Mouse (Mus musculus): Measurements from ENCODE around the gene Zbtb34. TPM values are rescaled to one million over a fixed set of nuclear protein-coding genes. Genes with fewer than 3 reads are reported as not detected.

Zbtb34 gene
- polyA plus RNA-seq (2015; fragmentation: Nextera tagmentation; extraction: Ambion mirVana), result 6.5 and 7.1 TPM in 2 replicates

- Histone ChIP-seq H3K9me3 (no peaks in the 10 kb centered on the region), H3K4me1 (peaks cover 26% of the 10 kb centered on the region), H3K4me3 (peak within 1 kb of the TSS; percentile 95), H3K9ac (peak within 1 kb of the TSS; percentile 88), H3K4me2 (peak within 1 kb of the TSS; percentile 81), H3K27ac (peak within 1 kb of the TSS; percentile 79), H3K27me3 (no peaks in the 10 kb centered on the region), H3K36me3 (peaks cover 13% of the 10 kb centered on the region)
- under 1% methylated on average over 93 of the region's 102 CpGs for WGBS
- peak; percentile 64; the same call in 1 of the 2 replicates for ATAC-seq (ENCODE audit: insufficient number of reproducible peaks, low FRiP score, low TSS enrichment, low read depth)
Measured at GRCm38 (mm10) chr2:33430771-33431699, at the start of gene Zbtb34. TSS of gene Zbtb34 (minus strand) at chr2:33431324.

GRCm38 (mm10) chr2:33477961-33478755 is 47.0 kb upstream of the Zbtb34 start:
- no peak overlapping the region for H3K4me3 ChIP-seq
- no peaks in the 10 kb centered on the region for H3K36me3 ChIP-seq
- no peak for ATAC-seq (ENCODE audit: insufficient number of reproducible peaks, low FRiP score, low TSS enrichment, low read depth)
- no peaks in the 10 kb centered on the region for H3K9me3 ChIP-seq
- no peak overlapping the region for H3K4me2 ChIP-seq
- H3K27ac ChIP-seq, result no peak overlapping the region
- H3K27me3 ChIP-seq, result no peaks in the 10 kb centered on the region
- no peaks in the 10 kb centered on the region for H3K4me1 ChIP-seq
- WGBS, result 92% methylated on average over 10 of the region's 10 CpGs
- no peak overlapping the region for H3K9ac ChIP-seq

- Histone ChIP-seq H3K4me3 (no peak overlapping the region), H3K27ac (no peak overlapping the region), H3K4me2 (no peak overlapping the region), H3K4me1 (no peaks in the 10 kb centered on the region), H3K36me3 (no peaks in the 10 kb centered on the region), H3K9me3 (no peaks in the 10 kb centered on the region), H3K9ac (no peak overlapping the region), H3K27me3 (no peaks in the 10 kb centered on the region)
- no peak for ATAC-seq (ENCODE audit: insufficient number of reproducible peaks, low FRiP score, low TSS enrichment, low read depth)
Measured at GRCm38 (mm10) chr2:33475961-33476360, 44.8 kb upstream of the Zbtb34 start.

GRCm38 (mm10) chr2:33468466-33469097 is 37.5 kb upstream of the Zbtb34 start, which contains the start of gene Zbtb43:
TSS of gene Zbtb43 (minus strand) at chr2:33468559.
- WGBS, result 7% methylated on average over 36 of the region's 36 CpGs
- peak; percentile 88 for ATAC-seq (ENCODE audit: insufficient number of reproducible peaks, low FRiP score, low TSS enrichment, low read depth)
- Histone ChIP-seq H3K36me3 (peaks cover 7% of the 10 kb centered on the region), H3K27me3 (no peaks in the 10 kb centered on the region), H3K9ac (peak within 1 kb of the TSS; percentile 89), H3K9me3 (no peaks in the 10 kb centered on the region), H3K4me2 (peak within 1 kb of the TSS; percentile 58), H3K4me1 (peaks cover 24% of the 10 kb centered on the region), H3K4me3 (peak within 1 kb of the TSS; percentile 98), H3K27ac (peak within 1 kb of the TSS; percentile 67)

DNA sequence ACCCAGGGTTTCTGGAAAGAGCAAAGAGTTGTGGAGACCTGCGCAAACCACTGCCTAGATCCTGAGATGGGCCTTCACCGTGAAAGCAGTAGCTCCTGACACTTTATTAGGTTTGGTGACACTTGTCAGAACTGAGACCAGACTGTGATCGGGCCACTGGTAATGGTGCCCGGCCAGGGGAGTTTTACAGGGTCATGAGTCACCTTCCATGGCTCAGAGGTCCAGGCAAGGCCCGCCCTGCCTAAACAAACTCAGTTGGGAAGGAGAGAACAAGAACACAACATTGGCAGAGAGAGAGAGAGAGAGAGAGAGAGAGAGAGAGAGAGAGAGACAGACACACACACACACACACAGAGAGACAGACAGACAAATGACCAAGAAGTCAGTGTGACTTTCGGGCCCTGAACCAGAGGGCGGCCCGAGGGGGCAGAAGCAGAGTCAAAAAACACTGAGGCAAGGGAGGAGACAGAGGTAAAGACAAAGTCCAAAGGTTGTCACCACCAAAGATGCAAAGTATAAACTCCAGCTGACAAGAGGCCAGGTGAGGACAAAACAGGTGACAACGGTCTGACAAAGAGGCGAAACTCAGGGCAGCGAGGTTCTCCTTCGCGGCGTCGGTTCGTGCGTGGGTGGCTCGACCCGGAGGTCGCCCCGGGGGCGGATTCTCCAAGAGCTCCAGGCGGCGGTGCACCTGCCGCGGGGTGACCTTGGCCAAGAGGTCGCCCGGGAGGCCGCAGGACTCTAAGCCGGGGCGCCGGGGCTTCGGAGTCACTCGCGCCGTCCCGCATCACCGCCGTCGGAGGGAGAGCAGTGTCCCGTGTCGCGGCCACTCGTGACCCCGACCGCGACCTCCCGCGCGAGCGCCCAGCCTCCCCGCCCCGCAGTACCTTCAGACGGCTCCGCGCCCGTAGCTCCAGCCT is 36.7 kb upstream of the Zbtb34 start:
- Histone ChIP-seq H3K27ac (peak overlapping the region; percentile 67), H3K9me3 (no peaks in the 10 kb centered on the region), H3K4me3 (peak overlapping the region; percentile 98), H3K36me3 (peaks cover 12% of the 10 kb centered on the region), H3K27me3 (no peaks in the 10 kb centered on the region), H3K4me1 (peaks cover 24% of the 10 kb centered on the region), H3K4me2 (peak overlapping the region; percentile 58), H3K9ac (peak overlapping the region; percentile 89)
- ATAC-seq (ENCODE audit: insufficient number of reproducible peaks, low FRiP score, low TSS enrichment, low read depth), result peak; percentile 26; the same call in 1 of the 2 replicates
- WGBS, result 4% methylated on average over 57 of the region's 57 CpGs

GRCm38 (mm10) chr2:33465966-33466365 is 34.8 kb upstream of the Zbtb34 start:
- no peak overlapping the region for H3K4me2 ChIP-seq
- no peaks in the 10 kb centered on the region for H3K9me3 ChIP-seq
- peaks cover 25% of the 10 kb centered on the region for H3K36me3 ChIP-seq
- 60% methylated on average over 4 of the region's 4 CpGs for WGBS
- peaks cover 24% of the 10 kb centered on the region for H3K4me1 ChIP-seq
- no peak overlapping the region for H3K27ac ChIP-seq
- no peak overlapping the region for H3K4me3 ChIP-seq
- ATAC-seq (ENCODE audit: insufficient number of reproducible peaks, low FRiP score, low TSS enrichment, low read depth), result no peak
- no peaks in the 10 kb centered on the region for H3K27me3 ChIP-seq
- no peak overlapping the region for H3K9ac ChIP-seq

DNA sequence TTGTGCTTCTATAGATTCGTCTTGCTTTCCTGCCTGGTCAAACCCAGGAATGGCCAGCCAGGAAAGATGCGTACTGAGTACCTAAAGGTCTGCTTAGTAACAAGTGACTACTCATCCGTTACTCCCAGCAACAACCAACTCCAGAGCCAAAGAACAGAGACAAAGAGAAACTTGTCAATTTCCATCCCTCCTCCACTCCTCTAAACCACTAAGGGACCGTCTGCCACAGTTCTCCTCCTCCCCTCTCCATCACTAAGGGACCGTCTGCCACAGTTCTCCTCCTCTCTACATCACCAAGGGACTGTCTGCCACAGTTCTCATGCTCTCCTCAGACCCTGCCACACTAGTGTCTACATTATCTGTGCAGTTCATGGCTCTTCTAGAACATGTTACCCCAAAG is 34.1 kb upstream of the Zbtb34 start:
- no peaks in the 10 kb centered on the region for H3K9me3 ChIP-seq

GRCm38 (mm10) chr2:33462066-33462465 is 30.9 kb upstream of the Zbtb34 start:
- Histone ChIP-seq H3K4me1 (peaks cover 17% of the 10 kb centered on the region), H3K27me3 (no peaks in the 10 kb centered on the region), H3K4me2 (no peak overlapping the region), H3K36me3 (peaks cover 36% of the 10 kb centered on the region), H3K27ac (no peak overlapping the region), H3K4me3 (no peak overlapping the region), H3K9me3 (no peaks in the 10 kb centered on the region), H3K9ac (no peak overlapping the region)
- ATAC-seq (ENCODE audit: insufficient number of reproducible peaks, low FRiP score, low TSS enrichment, low read depth), result no peak
- 87% methylated on average over 7 of the region's 7 CpGs for WGBS

More for the DNA sequence above, 34.1 kb upstream of the Zbtb34 start:
- Histone ChIP-seq H3K4me2 (no peak overlapping the region), H3K27ac (no peak overlapping the region), H3K9ac (no peak overlapping the region), H3K36me3 (peaks cover 32% of the 10 kb centered on the region), H3K4me1 (peaks cover 24% of the 10 kb centered on the region), H3K4me3 (no peak overlapping the region), H3K27me3 (no peaks in the 10 kb centered on the region)
- WGBS, result 79% methylated on average over 5 of the region's 5 CpGs
- ATAC-seq (ENCODE audit: insufficient number of reproducible peaks, low FRiP score, low TSS enrichment, low read depth), result no peak

- 91% methylated on average over 1 of the region's 1 CpGs for WGBS
- no peaks in the 10 kb centered on the region for H3K27me3 ChIP-seq
- no peak for ATAC-seq (ENCODE audit: insufficient number of reproducible peaks, low FRiP score, low TSS enrichment, low read depth)
- H3K4me3 ChIP-seq, result no peak overlapping the region
- peaks cover 11% of the 10 kb centered on the region for H3K4me1 ChIP-seq
- H3K4me2 ChIP-seq, result no peak overlapping the region
- H3K36me3 ChIP-seq, result peaks cover 36% of the 10 kb centered on the region
- H3K27ac ChIP-seq, result no peak overlapping the region
- no peaks in the 10 kb centered on the region for H3K9me3 ChIP-seq
- H3K9ac ChIP-seq, result no peak overlapping the region
Measured at GRCm38 (mm10) chr2:33461066-33461465, 29.9 kb upstream of the Zbtb34 start.

DNA sequence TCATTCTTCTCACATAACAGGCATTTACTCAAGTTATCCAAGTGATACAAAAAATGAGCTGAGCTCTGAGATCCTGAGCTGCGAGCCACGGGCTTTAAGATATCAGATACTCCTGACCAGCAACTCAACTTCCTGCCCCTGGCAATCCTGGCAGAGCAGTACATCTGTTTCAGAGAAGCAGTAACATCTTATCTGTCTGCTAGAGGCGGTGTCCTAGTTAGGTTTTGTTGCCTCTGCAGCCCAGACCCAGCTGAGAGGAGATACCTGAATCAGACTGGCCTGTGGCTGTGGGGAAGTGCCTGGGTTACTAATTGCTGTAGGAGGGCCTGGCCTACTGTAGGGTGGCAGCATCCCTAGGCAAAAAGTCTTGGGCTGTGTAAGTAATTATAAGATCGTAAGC is 28.5 kb upstream of the Zbtb34 start:
- Histone ChIP-seq H3K9me3 (no peaks in the 10 kb centered on the region), H3K36me3 (peaks cover 48% of the 10 kb centered on the region), H3K27ac (no peak overlapping the region), H3K4me1 (no peaks in the 10 kb centered on the region), H3K4me3 (no peak overlapping the region), H3K27me3 (no peaks in the 10 kb centered on the region), H3K4me2 (no peak overlapping the region), H3K9ac (no peak overlapping the region)
- no peak for ATAC-seq (ENCODE audit: insufficient number of reproducible peaks, low FRiP score, low TSS enrichment, low read depth)
- 73% methylated on average over 4 of the region's 4 CpGs for WGBS

- ATAC-seq (ENCODE audit: insufficient number of reproducible peaks, low FRiP score, low TSS enrichment, low read depth), result no peak
- 78% methylated on average over 3 of the region's 3 CpGs for WGBS
- Histone ChIP-seq H3K4me1 (no peaks in the 10 kb centered on the region), H3K9ac (no peak overlapping the region), H3K4me2 (no peak overlapping the region), H3K36me3 (peaks cover 52% of the 10 kb centered on the region), H3K27me3 (no peaks in the 10 kb centered on the region), H3K27ac (no peak overlapping the region), H3K4me3 (no peak overlapping the region), H3K9me3 (no peaks in the 10 kb centered on the region)
Measured at GRCm38 (mm10) chr2:33456696-33457095, 25.6 kb upstream of the Zbtb34 start.
